ENCODE assay signal across 9 mouse cellular contexts in the genomic region with DNA sequence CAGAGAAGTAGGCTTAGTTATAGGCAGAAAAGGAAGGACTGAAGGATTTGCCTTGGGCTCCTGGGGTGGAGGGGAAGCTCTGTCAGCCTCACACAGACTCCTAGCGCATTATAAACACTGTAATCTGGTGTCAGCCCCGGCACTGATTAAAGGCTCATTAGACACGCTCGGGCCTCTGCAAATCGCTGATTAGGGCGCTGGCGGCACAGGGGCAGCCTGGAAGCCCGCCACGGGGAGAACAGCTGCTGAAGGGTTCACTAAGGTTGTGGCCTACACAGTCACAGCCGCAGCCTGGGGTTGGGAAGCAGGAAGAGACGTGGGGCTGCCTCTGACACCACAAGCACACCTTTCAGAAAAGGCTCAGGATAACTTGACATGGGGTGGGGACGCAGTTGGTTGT. TPM values are rescaled to one million over a fixed set of nuclear protein-coding genes. Genes with fewer than 3 reads are reported as not detected.
DNase-seq lines count a peak whose midpoint lies in the region; ATAC-seq and TF ChIP-seq lines count a peak whose summit lies in the region.
"Had no signal": no experiment of that assay in that cellular context is flagged by ENCODE, and none has a peak within 500 bp of the region (broad histone marks: within the 10 kb centered on the region; RNA-seq: fewer than 3 reads in every experiment).

No protein-coding gene starts in this region.

- H3K9ac ChIP-seq in forebrain, embryonic 11.5 days (ENCODE audit: low read length), result no peak overlapping the region
- no peak overlapping the region for H3K9ac ChIP-seq in hindbrain, embryonic 12.5 days
- 0 out of 2 replicates have a peak overlapping the region, but pooled peaks have one; percentile 4 for H3K9ac ChIP-seq in stomach, embryonic 14.5 days (replicated peaks; ENCODE audit: low read depth, low read length)

- no peak for TF ChIP-seq POLR2A in brain, embryonic 14.5 days (IDR thresholded peaks at IDR 0.05; ENCODE audit: borderline replicate concordance, extremely low read depth, insufficient read depth, insufficient read length, poor library complexity, severe bottlenecking)

- no peaks in the 10 kb centered on the region for H3K27me3 ChIP-seq in forebrain, embryonic 11.5 days (ENCODE audit: control insufficient read depth, insufficient read depth, low read length)
- no peaks in the 10 kb centered on the region; the same call in none of the 2 replicates for H3K27me3 ChIP-seq in hindbrain, embryonic 12.5 days
- no peaks in the 10 kb centered on the region for H3K27me3 ChIP-seq in stomach, embryonic 14.5 days (ENCODE audit: control insufficient read depth, insufficient read depth, low read length)

- no peak overlapping the region for H3K4me2 ChIP-seq in forebrain, embryonic 11.5 days (ENCODE audit: low read depth, low read length, severe bottlenecking)
- H3K4me2 ChIP-seq in hindbrain, embryonic 12.5 days (replicated peaks), result peak overlapping the region; percentile 8; the same call in 1 of the 2 replicates
- H3K4me2 ChIP-seq in stomach, embryonic 14.5 days (replicated peaks; ENCODE audit: low read depth, low read length), result no peak overlapping the region

- TF ChIP-seq CTCF in brain, embryonic 14.5 days (IDR thresholded peaks at IDR 0.05; ENCODE audit: borderline replicate concordance, extremely low read depth, insufficient read depth, insufficient read length), result no peak

- 8% methylated on average over 12 of the region's 12 CpGs for WGBS in forebrain, embryonic 11.5 days
- WGBS in hindbrain, embryonic 12.5 days, result 13% methylated on average over 12 of the region's 12 CpGs
- 21% methylated on average over 12 of the region's 12 CpGs for WGBS in stomach, embryonic 14.5 days

- peaks cover 12% of the 10 kb centered on the region for H3K4me1 ChIP-seq in forebrain, embryonic 11.5 days (replicated peaks; ENCODE audit: control insufficient read depth, insufficient read depth, low read length)
- peaks cover 34% of the 10 kb centered on the region for H3K4me1 ChIP-seq in hindbrain, embryonic 12.5 days
- H3K4me1 ChIP-seq in stomach, embryonic 14.5 days (ENCODE audit: control insufficient read depth, insufficient read depth, low read length), result peaks cover 39% of the 10 kb centered on the region

- ATAC-seq in forebrain, embryonic 11.5 days (replicated peaks; ENCODE audit: low FRiP score), result no peak
- ATAC-seq in hindbrain, embryonic 12.5 days (ENCODE audit: low FRiP score), result peak; percentile 37
- ATAC-seq in stomach, embryonic 14.5 days (ENCODE audit: insufficient number of reproducible peaks, insufficient read depth, low FRiP score, low read depth), result no peak
- ATAC-seq in cerebellum, adult (ENCODE audit: insufficient number of reproducible peaks, low FRiP score, low TSS enrichment), result no peak

- no peaks in the 10 kb centered on the region for H3K9me3 ChIP-seq in forebrain, embryonic 11.5 days (ENCODE audit: control insufficient read depth, low read length)
- H3K9me3 ChIP-seq in hindbrain, embryonic 12.5 days (replicated peaks), result no peaks in the 10 kb centered on the region
- no peaks in the 10 kb centered on the region for H3K9me3 ChIP-seq in stomach, embryonic 14.5 days (ENCODE audit: control insufficient read depth, low read depth, low read length)

- no peak overlapping the region for H3K27ac ChIP-seq in forebrain, embryonic 11.5 days (ENCODE audit: low read depth, low read length)
- H3K27ac ChIP-seq in hindbrain, embryonic 12.5 days, result peak overlapping the region; percentile 52
- no peak overlapping the region for H3K27ac ChIP-seq in stomach, embryonic 14.5 days (ENCODE audit: low read length)

- H3K4me3 ChIP-seq in forebrain, embryonic 11.5 days (ENCODE audit: low read depth, low read length), result no peak overlapping the region
- no peak overlapping the region for H3K4me3 ChIP-seq in hindbrain, embryonic 12.5 days
- H3K4me3 ChIP-seq in stomach, embryonic 14.5 days (ENCODE audit: low read depth, low read length), result no peak overlapping the region

- no peaks in the 10 kb centered on the region for H3K36me3 ChIP-seq in forebrain, embryonic 11.5 days (ENCODE audit: control insufficient read depth, insufficient read depth, low read length)
- no peaks in the 10 kb centered on the region for H3K36me3 ChIP-seq in hindbrain, embryonic 12.5 days
- no peaks in the 10 kb centered on the region; the same call in 1 of the 2 replicates for H3K36me3 ChIP-seq in stomach, embryonic 14.5 days (ENCODE audit: control insufficient read depth, insufficient read depth, low read length)

- DNase-seq in brain, embryonic 14.5 days (ENCODE audit: low read depth), result peak; percentile 86
- peak; percentile 68 for DNase-seq in forebrain, embryonic 11.5 days (ENCODE audit: low spot score)
- DNase-seq in liver, result peak; percentile 66
- no peak for DNase-seq in frontal cortex, postnatal 25 days (ENCODE audit: low spot score in 2 of 2)
- no peak for DNase-seq in left cerebral cortex, adult 18-20 months (ENCODE audit: low spot score in 2 of 2)

RNA-seq across cellular contexts. Expression of a gene that starts 11.6 kb away (rescaled TPM):
- polyA plus RNA-seq in brain, embryonic 14.5 days (2012; rRNA removed), result 8.5 and 11.6 TPM in 2 replicates
- 7.2 and 7.7 TPM in 2 replicates for polyA plus RNA-seq in forebrain, embryonic 11.5 days (2014; fragmentation: Nextera tagmentation; extraction: Ambion mirVana)
- polyA plus RNA-seq in hindbrain, embryonic 12.5 days (2016; fragmentation: Nextera tagmentation; extraction: Ambion mirVana), result 11.6 TPM in 2 replicates
- 15.6 and 16.9 TPM in 2 replicates for polyA plus RNA-seq in stomach, embryonic 14.5 days (2014; fragmentation: Nextera tagmentation; extraction: Ambion mirVana)
- total RNA-seq in left cerebral cortex, adult 18-20 months (2021), result 10 to 100 TPM; 12.1 to 14.2 TPM

RNA-seq across cellular contexts. Expression of a gene that starts 24.3 kb away (rescaled TPM):
- not detected in 2 replicates for polyA plus RNA-seq in brain, embryonic 14.5 days (2012; rRNA removed)
- polyA plus RNA-seq in forebrain, embryonic 11.5 days (2014; fragmentation: Nextera tagmentation; extraction: Ambion mirVana), result not detected in 2 replicates
- not detected in 2 replicates for polyA plus RNA-seq in hindbrain, embryonic 12.5 days (2016; fragmentation: Nextera tagmentation; extraction: Ambion mirVana)
- polyA plus RNA-seq in stomach, embryonic 14.5 days (2014; fragmentation: Nextera tagmentation; extraction: Ambion mirVana), result not detected in 2 replicates
- not detected for total RNA-seq in left cerebral cortex, adult 18-20 months (2021)
- total RNA-seq: neutrophil, adult 5-6 weeks had no signal

RNA-seq across cellular contexts. Expression of a gene that starts 34.0 kb away (rescaled TPM):
- 62.5 and 75.3 TPM in 2 replicates for polyA plus RNA-seq in brain, embryonic 14.5 days (2012; rRNA removed)
- polyA plus RNA-seq in forebrain, embryonic 11.5 days (2014; fragmentation: Nextera tagmentation; extraction: Ambion mirVana), result 15.0 and 16.0 TPM in 2 replicates
- polyA plus RNA-seq in hindbrain, embryonic 12.5 days (2016; fragmentation: Nextera tagmentation; extraction: Ambion mirVana), result 12.2 and 15.5 TPM in 2 replicates
- polyA plus RNA-seq in stomach, embryonic 14.5 days (2014; fragmentation: Nextera tagmentation; extraction: Ambion mirVana), result 11.5 and 14.5 TPM in 2 replicates
- 100 to 1,000 TPM; 102 to 112 TPM for total RNA-seq in left cerebral cortex, adult 18-20 months (2021)

Comparison
In these comparisons a context has a peak if more than half of its experiments do, and no peak if none do; other contexts are left out.
1. DNase-seq: peak in brain, embryonic 14.5 days (single experiment), forebrain, embryonic 11.5 days (single experiment) and liver (single experiment); none in frontal cortex, postnatal 25 days (0 of 2) and left cerebral cortex, adult 18-20 months (0 of 2).